Mouse (Mus musculus): ENCODE data around the gene Lzts2. TPM values are rescaled to one million over a fixed set of nuclear protein-coding genes. Genes with fewer than 3 reads are reported as not detected.
A peak's percentile ranks its signal among the peaks of the same experiment; 100 is the strongest.

Gene Lzts2
- polyA plus RNA-seq, 1 experiment from 2014 or later = 15.3 TPM

DNA sequence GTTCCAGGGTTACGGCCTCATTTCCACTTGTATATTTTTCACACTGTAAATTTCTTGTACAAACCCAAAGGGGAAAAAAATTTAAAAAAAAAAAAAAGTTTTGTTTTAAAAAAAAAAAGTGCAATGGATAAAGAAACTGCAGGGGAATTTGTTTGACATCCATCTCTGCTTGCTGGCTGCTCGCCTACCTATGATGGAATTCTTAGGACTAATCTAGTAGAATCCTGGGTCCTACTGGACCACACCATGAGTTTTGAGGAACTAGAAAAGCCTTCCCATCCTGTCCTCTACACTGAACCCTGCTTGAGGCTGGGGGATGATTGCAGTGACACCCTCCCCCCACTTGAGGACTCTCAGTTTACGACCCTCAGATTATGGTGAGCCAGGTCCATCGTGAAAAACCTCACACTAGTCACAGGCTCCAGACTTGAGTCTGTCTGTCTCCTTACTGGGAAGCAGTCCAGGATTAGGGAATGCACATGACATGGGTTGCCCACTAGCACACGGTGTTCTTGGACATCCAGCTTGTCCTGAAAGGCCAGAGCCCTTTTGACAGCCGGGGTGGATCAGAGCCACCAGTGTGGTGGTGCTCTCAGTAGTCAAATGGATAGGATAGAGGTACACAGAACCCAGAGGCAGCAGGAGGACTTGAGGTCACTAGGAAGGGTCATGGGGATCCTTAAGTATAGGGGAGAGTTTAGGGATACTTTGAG is 12.9 kb downstream of the Lzts2 start:
- no peak overlapping the region; the same call in 1 of the 2 replicates for H3K9ac ChIP-seq (ENCODE audit: low read length)
- 89% methylated on average over 6 of the region's 6 CpGs for WGBS
- ATAC-seq (no peak), DNase-seq (ENCODE audit: low spot score) (no peak)
- no peaks in the 10 kb centered on the region for H3K4me1 ChIP-seq (ENCODE audit: control insufficient read depth, insufficient read depth, low read length)
- H3K27ac ChIP-seq (ENCODE audit: low read depth, low read length) = no peak overlapping the region
- H3K27me3 ChIP-seq (replicated peaks; ENCODE audit: control insufficient read depth, insufficient read depth, low read length) = no peaks in the 10 kb centered on the region
- H3K4me2 ChIP-seq (ENCODE audit: low read length) = no peak overlapping the region
- H3K36me3 ChIP-seq (ENCODE audit: control insufficient read depth, insufficient read depth, low read length) = peaks cover 57% of the 10 kb centered on the region
- no peak overlapping the region for H3K4me3 ChIP-seq (ENCODE audit: low read depth, low read length)
- H3K9me3 ChIP-seq (replicated peaks; ENCODE audit: control insufficient read depth, low read length) = no peaks in the 10 kb centered on the region

DNA sequence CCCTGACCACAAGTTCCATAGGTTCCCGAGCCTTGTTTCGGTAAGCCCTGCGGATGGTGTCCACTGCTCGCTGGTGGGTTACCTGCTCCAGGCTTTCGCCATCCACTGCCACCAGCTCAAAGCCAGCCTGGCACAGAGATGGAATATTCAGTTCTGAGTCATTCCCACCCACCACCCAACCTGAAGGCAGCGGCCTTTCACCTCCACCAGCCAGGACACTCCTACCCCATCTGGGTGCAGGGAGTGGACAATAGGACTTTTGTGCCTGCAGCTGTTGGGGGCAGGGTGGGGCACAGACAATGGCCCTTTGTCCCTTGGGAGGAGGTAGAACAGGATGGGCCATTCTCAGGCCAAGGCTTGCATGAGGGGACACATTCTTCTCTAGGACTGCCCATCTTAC is 13.6 kb downstream of the Lzts2 start:
- no peak overlapping the region for H3K9ac ChIP-seq (ENCODE audit: low read length)
- H3K4me3 ChIP-seq (ENCODE audit: low read depth, low read length) = no peak overlapping the region
- WGBS = 83% methylated on average over 6 of the region's 6 CpGs
- no peaks in the 10 kb centered on the region for H3K27me3 ChIP-seq (replicated peaks; ENCODE audit: control insufficient read depth, insufficient read depth, low read length)
- no peak overlapping the region for H3K4me2 ChIP-seq (ENCODE audit: low read length)
- DNase-seq (ENCODE audit: low spot score) (no peak), ATAC-seq (no peak)
- peaks cover 50% of the 10 kb centered on the region for H3K36me3 ChIP-seq (ENCODE audit: control insufficient read depth, insufficient read depth, low read length)
- H3K4me1 ChIP-seq (ENCODE audit: control insufficient read depth, insufficient read depth, low read length) = no peaks in the 10 kb centered on the region
- H3K27ac ChIP-seq (ENCODE audit: low read depth, low read length) = no peak overlapping the region
- no peaks in the 10 kb centered on the region for H3K9me3 ChIP-seq (replicated peaks; ENCODE audit: control insufficient read depth, low read length)

DNA sequence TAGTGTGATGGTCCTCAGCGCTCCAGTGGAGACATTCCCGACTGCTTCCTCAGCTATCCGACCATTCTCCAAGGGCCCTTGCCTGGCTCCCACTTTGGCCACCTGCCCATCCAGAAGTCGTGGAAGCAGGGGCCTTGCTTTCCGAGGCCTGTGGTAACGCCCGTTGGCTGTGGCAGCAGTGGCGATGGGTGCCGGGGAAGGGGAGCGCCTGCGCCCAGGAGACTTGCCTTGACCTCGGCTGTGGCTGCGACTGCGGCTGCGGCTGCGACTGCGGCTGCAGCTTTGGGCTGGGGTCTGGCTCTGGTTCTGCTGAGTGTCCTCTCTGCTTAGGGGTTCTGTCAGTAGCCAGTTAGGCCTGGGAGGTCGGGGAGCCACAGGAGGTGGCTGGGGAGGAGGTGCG is 14.5 kb downstream of the Lzts2 start:
- H3K27me3 ChIP-seq (replicated peaks; ENCODE audit: control insufficient read depth, insufficient read depth, low read length) = no peaks in the 10 kb centered on the region
- no peak overlapping the region for H3K4me3 ChIP-seq (ENCODE audit: low read depth, low read length)
- ATAC-seq = no peak
- no peak overlapping the region for H3K27ac ChIP-seq (ENCODE audit: low read depth, low read length)
- no peaks in the 10 kb centered on the region for H3K4me1 ChIP-seq (ENCODE audit: control insufficient read depth, insufficient read depth, low read length)
- H3K36me3 ChIP-seq (ENCODE audit: control insufficient read depth, insufficient read depth, low read length) = peaks cover 45% of the 10 kb centered on the region
- no peak overlapping the region for H3K9ac ChIP-seq (ENCODE audit: low read length)
- WGBS = 61% methylated on average over 19 of the region's 19 CpGs
- DNase-seq (ENCODE audit: low spot score) = no peak
- H3K9me3 ChIP-seq (replicated peaks; ENCODE audit: control insufficient read depth, low read length) = no peaks in the 10 kb centered on the region
- no peak overlapping the region for H3K4me2 ChIP-seq (ENCODE audit: low read length)

DNA sequence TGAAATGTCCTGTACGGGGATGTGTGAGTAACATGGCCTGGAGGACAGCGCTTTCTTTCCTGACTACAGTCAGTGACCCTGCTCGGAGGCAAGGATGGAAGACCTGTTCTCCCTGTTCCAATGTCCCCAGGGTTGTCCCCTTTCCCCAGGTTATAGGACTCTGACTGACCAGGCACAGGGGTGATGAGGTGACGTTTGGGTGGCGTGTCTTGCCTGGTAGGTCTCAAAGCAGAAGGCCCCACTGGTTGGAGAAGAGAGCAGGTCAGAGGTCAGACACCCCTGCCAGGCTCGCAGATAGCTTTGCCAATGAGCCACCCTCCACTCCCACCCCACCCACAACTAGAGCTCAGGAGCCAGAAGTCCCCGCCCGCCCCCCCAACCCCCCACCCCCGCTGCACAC is 15.4 kb downstream of the Lzts2 start:
- Histone ChIP-seq H3K27me3 (replicated peaks; ENCODE audit: control insufficient read depth, insufficient read depth, low read length) (no peaks in the 10 kb centered on the region), H3K4me2 (ENCODE audit: low read length) (no peak overlapping the region), H3K9me3 (replicated peaks; ENCODE audit: control insufficient read depth, low read length) (no peaks in the 10 kb centered on the region), H3K36me3 (ENCODE audit: control insufficient read depth, insufficient read depth, low read length) (peaks cover 39% of the 10 kb centered on the region), H3K27ac (ENCODE audit: low read depth, low read length) (no peak overlapping the region), H3K4me3 (ENCODE audit: low read depth, low read length) (no peak overlapping the region), H3K9ac (ENCODE audit: low read length) (no peak overlapping the region), H3K4me1 (ENCODE audit: control insufficient read depth, insufficient read depth, low read length) (no peaks in the 10 kb centered on the region)
- WGBS = 58% methylated on average over 9 of the region's 9 CpGs
- ATAC-seq (no peak), DNase-seq (ENCODE audit: low spot score) (no peak)

DNA sequence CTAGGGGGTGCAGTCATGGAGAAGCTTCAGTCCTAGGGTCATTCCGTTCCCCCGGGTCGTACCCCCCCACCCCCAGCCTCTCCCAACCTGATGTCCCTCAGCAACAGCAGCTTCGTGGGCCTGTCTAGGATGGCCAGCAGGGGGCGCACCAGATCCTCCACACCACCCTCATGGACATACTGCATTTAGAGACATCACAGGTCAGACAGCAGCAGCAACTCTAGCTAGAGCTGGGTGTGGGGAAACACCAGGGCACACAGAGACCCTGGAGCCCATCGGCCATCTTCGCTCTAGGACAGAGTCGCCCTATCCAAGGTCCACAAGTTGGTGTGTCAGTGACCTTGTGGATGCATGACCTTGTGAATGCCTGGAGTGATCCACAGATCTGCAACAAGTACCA is 15.9 kb downstream of the Lzts2 start:
- no peak overlapping the region for H3K9ac ChIP-seq (ENCODE audit: low read length)
- 47% methylated on average over 8 of the region's 8 CpGs for WGBS
- no peak overlapping the region for H3K27ac ChIP-seq (ENCODE audit: low read depth, low read length)
- no peaks in the 10 kb centered on the region for H3K9me3 ChIP-seq (replicated peaks; ENCODE audit: control insufficient read depth, low read length)
- ATAC-seq (peak; percentile 24), DNase-seq (ENCODE audit: low spot score) (peak; percentile 42)
- H3K27me3 ChIP-seq (replicated peaks; ENCODE audit: control insufficient read depth, insufficient read depth, low read length) = no peaks in the 10 kb centered on the region
- H3K4me1 ChIP-seq (ENCODE audit: control insufficient read depth, insufficient read depth, low read length) = no peaks in the 10 kb centered on the region
- H3K4me2 ChIP-seq (ENCODE audit: low read length) = no peak overlapping the region
- peaks cover 34% of the 10 kb centered on the region for H3K36me3 ChIP-seq (ENCODE audit: control insufficient read depth, insufficient read depth, low read length)
- H3K4me3 ChIP-seq (ENCODE audit: low read depth, low read length) = no peak overlapping the region

DNA sequence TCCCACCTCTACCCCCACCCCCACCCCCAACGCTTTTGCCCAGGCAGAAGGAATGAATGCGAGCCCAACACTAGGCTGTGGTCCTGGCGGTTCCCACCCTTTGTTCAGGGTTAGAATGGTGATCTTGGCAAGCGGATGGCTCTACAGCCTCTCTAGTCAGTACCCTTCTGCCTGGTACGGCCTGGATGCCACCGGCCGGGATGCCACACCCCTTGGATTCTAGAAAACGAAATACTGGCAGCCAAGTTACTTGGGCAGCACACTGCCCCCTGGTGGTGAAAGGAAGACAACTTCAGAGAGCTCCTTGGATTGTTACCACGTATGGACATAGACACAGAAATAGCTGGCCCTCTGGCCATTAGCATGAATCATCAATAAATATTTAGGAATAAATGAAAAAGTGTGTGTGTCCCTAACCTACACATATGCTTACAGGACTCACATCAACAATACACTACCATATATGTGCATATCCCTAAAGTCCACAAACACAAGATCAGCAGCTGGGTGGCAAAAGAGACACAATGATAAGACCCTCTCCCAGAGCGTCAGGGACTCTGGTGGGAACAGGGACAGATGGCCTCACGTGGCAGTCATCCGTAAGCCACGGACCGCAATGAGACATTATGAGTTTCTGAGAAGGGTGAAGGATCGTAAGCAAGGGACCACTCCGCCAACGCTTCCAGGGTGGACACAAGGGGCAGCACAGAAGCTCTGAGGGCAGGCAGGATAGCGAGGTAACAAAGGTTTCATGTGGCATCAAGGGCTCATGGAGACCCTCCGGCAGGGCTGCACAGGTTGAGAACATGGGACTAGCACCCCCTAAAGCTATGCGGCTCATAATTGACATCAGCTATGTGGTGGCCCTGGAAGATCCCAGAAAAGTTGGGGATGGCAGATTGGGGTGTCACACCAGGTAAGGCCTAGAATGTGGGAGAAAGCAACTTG is 16.8 kb downstream of the Lzts2 start:
- Histone ChIP-seq H3K27me3 (replicated peaks; ENCODE audit: control insufficient read depth, insufficient read depth, low read length) (no peaks in the 10 kb centered on the region), H3K4me1 (ENCODE audit: control insufficient read depth, insufficient read depth, low read length) (no peaks in the 10 kb centered on the region), H3K9me3 (replicated peaks; ENCODE audit: control insufficient read depth, low read length) (no peaks in the 10 kb centered on the region), H3K27ac (ENCODE audit: low read depth, low read length) (no peak overlapping the region), H3K4me3 (ENCODE audit: low read depth, low read length) (no peak overlapping the region), H3K4me2 (ENCODE audit: low read length) (peak overlapping the region; percentile 36), H3K36me3 (ENCODE audit: control insufficient read depth, insufficient read depth, low read length) (peaks cover 27% of the 10 kb centered on the region), H3K9ac (ENCODE audit: low read length) (no peak overlapping the region)
- WGBS = 38% methylated on average over 20 of the region's 20 CpGs
- peak; percentile 36 for ATAC-seq
- peak; percentile 94 for DNase-seq (ENCODE audit: low spot score)

DNA sequence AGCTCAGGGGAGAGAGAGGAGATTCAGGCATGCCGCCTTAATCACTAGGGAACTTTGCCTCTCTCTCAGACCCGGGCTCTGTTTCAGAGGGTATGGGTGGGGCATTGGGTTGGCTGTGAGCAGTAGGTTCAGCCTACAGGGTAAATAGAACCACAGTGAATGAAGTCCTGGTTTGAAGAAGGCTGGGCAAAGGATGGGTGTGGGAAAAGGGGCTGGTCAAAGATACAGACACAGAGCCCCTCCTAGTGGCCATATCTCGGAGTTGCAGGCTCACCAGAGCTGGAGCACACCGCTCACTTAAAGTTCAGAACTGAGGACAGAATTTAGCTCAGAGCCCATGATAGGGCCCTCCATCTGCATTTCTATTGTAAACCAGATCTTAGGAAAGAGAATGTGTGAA is 17.6 kb downstream of the Lzts2 start:
- no peaks in the 10 kb centered on the region for H3K4me1 ChIP-seq (ENCODE audit: control insufficient read depth, insufficient read depth, low read length)
- no peak overlapping the region for H3K4me3 ChIP-seq (ENCODE audit: low read depth, low read length)
- DNase-seq (ENCODE audit: low spot score) (peak; percentile 86), ATAC-seq (peak; percentile 66)
- H3K9ac ChIP-seq (ENCODE audit: low read length) = no peak overlapping the region
- 16% methylated on average over 4 of the region's 4 CpGs for WGBS
- H3K4me2 ChIP-seq (ENCODE audit: low read length) = no peak overlapping the region
- no peak overlapping the region for H3K27ac ChIP-seq (ENCODE audit: low read depth, low read length)
- H3K27me3 ChIP-seq (replicated peaks; ENCODE audit: control insufficient read depth, insufficient read depth, low read length) = no peaks in the 10 kb centered on the region
- H3K36me3 ChIP-seq (ENCODE audit: control insufficient read depth, insufficient read depth, low read length) = peaks cover 19% of the 10 kb centered on the region
- H3K9me3 ChIP-seq (replicated peaks; ENCODE audit: control insufficient read depth, low read length) = no peaks in the 10 kb centered on the region

DNA sequence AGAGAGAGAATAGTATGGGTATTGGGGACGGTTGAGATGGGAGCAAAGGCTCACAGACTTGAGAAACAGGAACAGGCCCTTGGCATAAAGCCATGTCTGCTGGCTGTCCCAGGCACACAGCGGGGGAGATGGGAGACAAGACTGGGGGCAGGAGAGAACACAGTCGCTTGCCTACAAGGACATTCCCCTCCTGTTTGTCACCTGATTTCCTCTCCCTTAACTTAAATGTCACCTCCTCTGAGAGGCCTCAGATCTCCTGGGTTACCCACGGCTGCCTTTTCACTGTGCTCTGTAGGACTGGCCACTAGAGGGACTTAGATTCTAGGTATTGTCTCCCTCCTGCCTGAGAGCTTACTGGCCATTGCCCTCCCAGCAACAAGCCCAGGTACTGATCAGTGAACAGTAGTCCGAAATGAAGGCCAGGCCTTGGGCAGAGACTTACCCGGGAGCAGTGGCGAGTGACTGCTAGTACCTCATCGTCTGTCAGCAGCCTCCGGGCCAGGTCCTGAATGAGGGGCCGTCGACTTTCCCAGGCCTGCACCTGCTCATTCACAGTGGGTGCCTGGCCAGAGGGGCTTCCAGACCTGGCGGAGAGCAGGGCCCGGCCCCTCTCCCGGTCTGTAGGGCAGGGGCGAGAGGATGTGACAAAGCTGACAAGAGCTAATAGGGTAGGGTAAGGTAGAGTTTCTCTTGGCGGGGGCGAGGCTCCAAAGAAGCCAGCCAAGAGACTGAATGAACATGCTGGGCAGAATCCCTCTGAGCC is 18.5 kb downstream of the Lzts2 start:
- Histone ChIP-seq H3K9me3 (replicated peaks; ENCODE audit: control insufficient read depth, low read length) (no peaks in the 10 kb centered on the region), H3K27me3 (replicated peaks; ENCODE audit: control insufficient read depth, insufficient read depth, low read length) (no peaks in the 10 kb centered on the region), H3K4me1 (ENCODE audit: control insufficient read depth, insufficient read depth, low read length) (no peaks in the 10 kb centered on the region), H3K9ac (ENCODE audit: low read length) (no peak overlapping the region), H3K4me2 (ENCODE audit: low read length) (no peak overlapping the region), H3K36me3 (ENCODE audit: control insufficient read depth, insufficient read depth, low read length) (peaks cover 11% of the 10 kb centered on the region; the same call in 1 of the 2 replicates), H3K27ac (ENCODE audit: low read depth, low read length) (no peak overlapping the region), H3K4me3 (ENCODE audit: low read depth, low read length) (no peak overlapping the region)
- DNase-seq (ENCODE audit: low spot score) (peak; percentile 38), ATAC-seq (no peak)
- WGBS = 48% methylated on average over 17 of the region's 17 CpGs

Measured in forebrain, embryonic 14.5 days (tissue).